Mouse (Mus musculus) liver, embryonic 13.5 days (tissue): Measurements from ENCODE around the gene Evl. TPM values are rescaled to one million over a fixed set of nuclear protein-coding genes. Genes with fewer than 3 reads are reported as not detected.

Source experiments
- ATAC-seq: fragments of 200-750 bp; cut with Nextera tagmentation; 2 replicates; pipeline ENCODE4 v1.8.0; 2017; ENCODE audit warnings: low read depth, mild to moderate bottlenecking, moderate number of reproducible peaks, moderate library complexity
- DNase-seq: peaks from one replicate; pipeline ENCODE4 v3.0.0; 2022
- H3K27ac ChIP-seq: fragments of 300-500 bp; sonication (generic); 2 replicates; pipeline ENCODE4 v1.5.1; 2015; ENCODE audit warnings: moderate library complexity, mild to moderate bottlenecking, inconsistent platforms
- H3K27me3 ChIP-seq: fragments of 300-500 bp; sonication (generic); 2 replicates; pipeline ENCODE4 v1.6.1; 2015; ENCODE audit warnings: mild to moderate bottlenecking, inconsistent platforms
- H3K36me3 ChIP-seq: fragments of 300-500 bp; sonication (generic); 2 replicates; pipeline ENCODE4 v1.6.1; 2015; ENCODE audit warnings: mild to moderate bottlenecking, inconsistent platforms
- H3K4me1 ChIP-seq: fragments of 300-500 bp; sonication (generic); replicated peaks from 2 replicates; pipeline ENCODE4 v1.6.1; 2015; ENCODE audit warnings: inconsistent platforms
- H3K4me2 ChIP-seq: fragments of 300-500 bp; sonication (generic); 2 replicates; pipeline ENCODE4 v1.6.1; 2015; ENCODE audit warnings: inconsistent platforms, mild to moderate bottlenecking, moderate library complexity
- H3K4me3 ChIP-seq: fragments of 300-500 bp; sonication (generic); replicated peaks from 2 replicates; pipeline ENCODE4 v1.5.1; 2015; ENCODE audit warnings: mild to moderate bottlenecking, inconsistent platforms
- H3K9ac ChIP-seq: fragments of 300-500 bp; sonication (generic); 2 replicates; pipeline ENCODE4 v1.6.1; 2015; ENCODE audit warnings: mild to moderate bottlenecking, inconsistent platforms
- H3K9me3 ChIP-seq: fragments of 300-500 bp; sonication (generic); replicated peaks from 2 replicates; pipeline ENCODE4 v1.6.1; 2016; ENCODE audit warnings: inconsistent platforms
- WGBS: fragments of 180-500 bp; shearing (Covaris S2); methylation state at CpG from one replicate; pipeline ENCODE4 v1.1.7; 2015; ENCODE audit not compliant: insufficient replicate concordance; 5-methylcytosine and 5-hydroxymethylcytosine counted together
- polyA plus RNA-seq: library from polyadenylated mRNA; unstranded; fragments of >200 nt; fragmentation: Nextera tagmentation; extraction: Ambion mirVana; gene quantifications from 2 replicates; pipeline ENCODE4 v1.2.1, GENCODE M21; 2015

Gene Evl
- polyA plus RNA-seq, 1 experiment from 2014 or later, result 10.4 TPM

- ATAC-seq, result no peak
- H3K4me1 ChIP-seq, result no peaks in the 10 kb centered on the region
- no peaks in the 10 kb centered on the region for H3K9me3 ChIP-seq
- H3K9ac ChIP-seq, result no peak overlapping the region
- H3K27me3 ChIP-seq, result no peaks in the 10 kb centered on the region
- 72% methylated on average over 6 of the region's 6 CpGs for WGBS
- no peaks in the 10 kb centered on the region for H3K36me3 ChIP-seq
- no peak for DNase-seq
- H3K27ac ChIP-seq, result no peak overlapping the region
- H3K4me2 ChIP-seq, result no peak overlapping the region
- H3K4me3 ChIP-seq, result no peak overlapping the region
Observed at GRCm38 (mm10) chr12:108592866-108593265, 38.3 kb downstream of the Evl start.

GRCm38 (mm10) chr12:108600864-108601263 lies 46.3 kb downstream of the Evl start:
- Histone ChIP-seq H3K9me3 (no peaks in the 10 kb centered on the region), H3K9ac (no peak overlapping the region), H3K4me3 (no peak overlapping the region), H3K36me3 (no peaks in the 10 kb centered on the region), H3K4me2 (no peak overlapping the region), H3K27ac (no peak overlapping the region), H3K27me3 (no peaks in the 10 kb centered on the region), H3K4me1 (no peaks in the 10 kb centered on the region)
- DNase-seq, result no peak
- WGBS, result 19% methylated on average over 4 of the region's 4 CpGs
- no peak for ATAC-seq

- H3K27me3 ChIP-seq, result no peaks in the 10 kb centered on the region
- no peaks in the 10 kb centered on the region for H3K9me3 ChIP-seq
- 51% methylated on average over 8 of the region's 8 CpGs for WGBS
- DNase-seq, result no peak
- no peak overlapping the region for H3K4me2 ChIP-seq
- no peak overlapping the region for H3K9ac ChIP-seq
- H3K4me1 ChIP-seq, result no peaks in the 10 kb centered on the region
- no peak; the same call in 1 of the 2 replicates for ATAC-seq
- no peaks in the 10 kb centered on the region for H3K36me3 ChIP-seq
- H3K4me3 ChIP-seq, result no peak overlapping the region
- no peak overlapping the region for H3K27ac ChIP-seq
Observed at GRCm38 (mm10) chr12:108601326-108601725, 46.8 kb downstream of the Evl start.

GRCm38 (mm10) chr12:108604546-108604945 lies 50.0 kb downstream of the Evl start:
- no peak overlapping the region for H3K9ac ChIP-seq
- ATAC-seq (no peak), DNase-seq (no peak)
- H3K4me3 ChIP-seq, result no peak overlapping the region
- H3K36me3 ChIP-seq, result no peaks in the 10 kb centered on the region
- H3K4me1 ChIP-seq, result peaks cover 9% of the 10 kb centered on the region
- H3K27ac ChIP-seq, result no peak overlapping the region
- no peak overlapping the region for H3K4me2 ChIP-seq
- no peaks in the 10 kb centered on the region for H3K9me3 ChIP-seq
- no peaks in the 10 kb centered on the region for H3K27me3 ChIP-seq

GRCm38 (mm10) chr12:108605521-108606281 lies 51.2 kb downstream of the Evl start:
- peaks cover 12% of the 10 kb centered on the region for H3K4me1 ChIP-seq
- H3K27ac ChIP-seq, result no peak overlapping the region
- no peaks in the 10 kb centered on the region for H3K9me3 ChIP-seq
- no peak overlapping the region for H3K4me3 ChIP-seq
- no peak for ATAC-seq
- whole genome bisulfite sequencing, result 61% methylated on average over 12 of the region's 12 CpGs
- DNase-seq, result no peak
- no peaks in the 10 kb centered on the region for H3K27me3 ChIP-seq
- no peaks in the 10 kb centered on the region for H3K36me3 ChIP-seq
- no peak overlapping the region for H3K4me2 ChIP-seq
- no peak overlapping the region for H3K9ac ChIP-seq

GRCm38 (mm10) chr12:108606321-108606720 lies 51.8 kb downstream of the Evl start:
- ATAC-seq (no peak), DNase-seq (no peak)
- Histone ChIP-seq H3K9me3 (no peaks in the 10 kb centered on the region), H3K9ac (no peak overlapping the region), H3K4me1 (peaks cover 12% of the 10 kb centered on the region), H3K27me3 (no peaks in the 10 kb centered on the region), H3K27ac (no peak overlapping the region), H3K4me2 (no peak overlapping the region), H3K36me3 (no peaks in the 10 kb centered on the region), H3K4me3 (no peak overlapping the region)
- 71% methylated on average over 7 of the region's 7 CpGs for WGBS

- Histone ChIP-seq H3K9ac (no peak overlapping the region), H3K4me3 (no peak overlapping the region), H3K27me3 (no peaks in the 10 kb centered on the region), H3K4me1 (peaks cover 12% of the 10 kb centered on the region), H3K27ac (no peak overlapping the region), H3K36me3 (no peaks in the 10 kb centered on the region), H3K4me2 (no peak overlapping the region), H3K9me3 (no peaks in the 10 kb centered on the region)
- ATAC-seq (peak; percentile 69; the same call in 1 of the 2 replicates), DNase-seq (peak; percentile 6)
- WGBS, result 31% methylated on average over 3 of the region's 3 CpGs
Observed at GRCm38 (mm10) chr12:108609446-108609845, 54.9 kb downstream of the Evl start.

- H3K27me3 ChIP-seq, result no peaks in the 10 kb centered on the region
- no peak overlapping the region for H3K4me2 ChIP-seq
- no peak overlapping the region for H3K4me3 ChIP-seq
- H3K27ac ChIP-seq, result no peak overlapping the region
- no peaks in the 10 kb centered on the region for H3K9me3 ChIP-seq
- ATAC-seq, result no peak
- DNase-seq, result no peak
- H3K36me3 ChIP-seq, result no peaks in the 10 kb centered on the region
- H3K9ac ChIP-seq, result no peak overlapping the region
- H3K4me1 ChIP-seq, result peaks cover 12% of the 10 kb centered on the region
- WGBS, result 54% methylated on average over 4 of the region's 4 CpGs
Observed at GRCm38 (mm10) chr12:108610255-108610654, 55.7 kb downstream of the Evl start.

GRCm38 (mm10) chr12:108613081-108613480 lies 58.6 kb downstream of the Evl start:
- DNase-seq (peak; percentile 29), ATAC-seq (peak; percentile 54; the same call in 1 of the 2 replicates)
- H3K4me3 ChIP-seq, result no peak overlapping the region
- peaks cover 12% of the 10 kb centered on the region for H3K4me1 ChIP-seq
- no peaks in the 10 kb centered on the region for H3K9me3 ChIP-seq
- no peak overlapping the region for H3K27ac ChIP-seq
- no peak overlapping the region for H3K4me2 ChIP-seq
- 24% methylated on average over 3 of the region's 3 CpGs for WGBS
- no peaks in the 10 kb centered on the region for H3K27me3 ChIP-seq
- no peaks in the 10 kb centered on the region for H3K36me3 ChIP-seq
- no peak overlapping the region for H3K9ac ChIP-seq

- no peak overlapping the region for H3K4me2 ChIP-seq
- H3K4me3 ChIP-seq, result no peak overlapping the region
- ATAC-seq (no peak), DNase-seq (no peak)
- no peaks in the 10 kb centered on the region for H3K4me1 ChIP-seq
- no peak overlapping the region for H3K9ac ChIP-seq
- H3K9me3 ChIP-seq, result no peaks in the 10 kb centered on the region
- H3K36me3 ChIP-seq, result no peaks in the 10 kb centered on the region
- H3K27me3 ChIP-seq, result no peaks in the 10 kb centered on the region
- 48% methylated on average over 7 of the region's 7 CpGs for WGBS
- no peak overlapping the region for H3K27ac ChIP-seq
Observed at GRCm38 (mm10) chr12:108617511-108617910, 63.0 kb downstream of the Evl start.

GRCm38 (mm10) chr12:108619853-108620416 lies 65.4 kb downstream of the Evl start:
- H3K9ac ChIP-seq, result no peak overlapping the region
- H3K4me1 ChIP-seq, result no peaks in the 10 kb centered on the region
- 73% methylated on average over 7 of the region's 7 CpGs for WGBS
- no peak overlapping the region for H3K27ac ChIP-seq
- no peak overlapping the region for H3K4me3 ChIP-seq
- no peaks in the 10 kb centered on the region for H3K27me3 ChIP-seq
- H3K36me3 ChIP-seq, result no peaks in the 10 kb centered on the region
- no peak overlapping the region for H3K4me2 ChIP-seq
- DNase-seq, result no peak
- no peaks in the 10 kb centered on the region for H3K9me3 ChIP-seq
- ATAC-seq, result no peak

GRCm38 (mm10) chr12:108622406-108622805 lies 67.9 kb downstream of the Evl start:
- Histone ChIP-seq H3K4me1 (no peaks in the 10 kb centered on the region), H3K27me3 (no peaks in the 10 kb centered on the region), H3K9me3 (no peaks in the 10 kb centered on the region), H3K9ac (no peak overlapping the region), H3K36me3 (no peaks in the 10 kb centered on the region), H3K27ac (no peak overlapping the region), H3K4me3 (no peak overlapping the region), H3K4me2 (no peak overlapping the region)
- DNase-seq (no peak), ATAC-seq (no peak)
- WGBS, result 47% methylated on average over 5 of the region's 5 CpGs
